Mouse (Mus musculus): ENCODE measurements at regions not wholly inside any gene's neighbourhood (a gene's known extent, or its start where the extent isn't known, plus 50 kb on each side); places are given as distances from the start of the nearest gene placed in this dataset.
A peak's percentile ranks its signal among the peaks of the same experiment; 100 is the strongest.

DNA sequence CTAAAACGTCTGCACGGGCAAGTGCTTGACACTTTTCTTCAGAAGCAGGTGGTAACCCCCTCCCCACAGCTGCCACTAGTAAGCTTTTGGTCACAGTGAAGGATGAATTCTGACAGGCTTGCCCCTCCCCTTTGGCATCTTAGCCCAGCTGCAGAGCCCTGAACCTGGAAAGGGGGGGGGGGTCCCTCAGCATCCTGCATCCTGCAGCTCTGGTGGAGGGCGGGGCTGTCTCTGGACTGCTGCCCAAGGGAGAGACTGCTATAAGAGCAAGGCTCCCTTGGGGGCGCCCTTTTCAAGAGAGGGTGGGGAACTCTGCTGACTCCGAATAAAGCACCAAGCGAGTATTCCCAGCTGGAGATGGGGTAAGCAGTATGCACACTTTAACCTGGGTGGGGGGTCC lies 62.8 kb upstream of the Frmpd3 start:
- H3K36me3 ChIP-seq = no peaks in the 10 kb centered on the region
- WGBS = 20% methylated on average over 6 of the region's 6 CpGs
- no peaks in the 10 kb centered on the region for H3K9me3 ChIP-seq (replicated peaks)
- peaks cover 100% of the 10 kb centered on the region for H3K27me3 ChIP-seq (ENCODE audit: low read depth, poor library complexity, severe bottlenecking)
- H3K27ac ChIP-seq = no peak overlapping the region
- H3K4me1 ChIP-seq = peaks cover 6% of the 10 kb centered on the region; the same call in 1 of the 2 replicates
- peak; percentile 31 for DNase-seq (ENCODE audit: low spot score)
- no peak overlapping the region for H3K4me3 ChIP-seq

- H3K9me3 ChIP-seq (replicated peaks) = no peaks in the 10 kb centered on the region
- no peaks in the 10 kb centered on the region for H3K36me3 ChIP-seq
- peaks cover 100% of the 10 kb centered on the region for H3K27me3 ChIP-seq (ENCODE audit: low read depth, poor library complexity, severe bottlenecking)
- no peak overlapping the region for H3K27ac ChIP-seq
- WGBS = 6% methylated on average over 12 of the region's 12 CpGs
- no peak overlapping the region for H3K4me3 ChIP-seq
- peaks cover 6% of the 10 kb centered on the region; the same call in 1 of the 2 replicates for H3K4me1 ChIP-seq
- DNase-seq (ENCODE audit: low spot score) = no peak
Observed at GRCm38 (mm10) chrX:140280016-140280415, 62.0 kb upstream of the Frmpd3 start.
